Mouse (Mus musculus): ENCODE results near the gene Nek10.
"Not testable (repeated sequence)": the region's sequence is repeated elsewhere in the genome, so short reads cannot be mapped to it uniquely, and the experiment has no call there.

GRCm38 (mm10) chr14:14984106-14984505 is 180.9 kb downstream of the Nek10 start:
- not testable (repeated sequence) for TF ChIP-seq CTCF (IDR thresholded peaks at IDR 0.05; ENCODE audit: control insufficient read depth, insufficient read depth, insufficient read length); USF1 (IDR thresholded peaks at IDR 0.05; ENCODE audit: low read depth); MYOD1 (IDR thresholded peaks at IDR 0.05; ENCODE audit: control insufficient read depth, insufficient read length, low read depth); MAX (IDR thresholded peaks at IDR 0.05); CEBPB (IDR thresholded peaks at IDR 0.05; ENCODE audit: low read depth); MYOG (IDR thresholded peaks at IDR 0.05; ENCODE audit: control insufficient read depth, extremely low read depth, insufficient read length)

All from C2C12 (cell line).